Mouse (Mus musculus) spleen, postnatal 4 days (tissue): ENCODE data around the gene Pih1d1.
"Not testable (repeated sequence)": the region's sequence is repeated elsewhere in the genome, so short reads cannot be mapped to it uniquely, and the experiment has no call there.

Source experiments
- DNase-seq, 2 experiments: peaks; one replicate each; pipeline ENCODE4 v3.0.0; 2022; ENCODE audit warnings: low spot score in 2 of 2

Pih1d1 gene

DNA sequence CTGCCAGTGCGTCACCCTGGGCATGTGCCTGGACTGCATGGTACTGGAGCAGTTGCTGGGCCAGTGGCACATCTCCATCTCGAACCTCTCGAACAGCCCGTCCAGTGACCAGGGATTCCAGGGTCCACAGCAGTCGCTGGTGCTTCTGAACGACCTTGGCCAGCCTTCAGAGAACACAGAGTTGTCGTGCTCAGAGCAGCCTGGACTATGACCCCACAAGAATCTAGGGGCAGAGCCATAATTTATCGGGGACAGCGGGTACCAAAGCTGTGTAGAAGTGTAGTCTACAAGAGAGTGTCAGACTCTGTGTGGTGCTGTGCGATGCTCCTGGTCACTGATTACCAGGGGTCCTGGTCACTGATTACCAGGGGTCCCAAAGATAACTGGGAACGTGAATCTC lies 6.2 kb upstream of the Pih1d1 start:
- no peak for DNase-seq

DNA sequence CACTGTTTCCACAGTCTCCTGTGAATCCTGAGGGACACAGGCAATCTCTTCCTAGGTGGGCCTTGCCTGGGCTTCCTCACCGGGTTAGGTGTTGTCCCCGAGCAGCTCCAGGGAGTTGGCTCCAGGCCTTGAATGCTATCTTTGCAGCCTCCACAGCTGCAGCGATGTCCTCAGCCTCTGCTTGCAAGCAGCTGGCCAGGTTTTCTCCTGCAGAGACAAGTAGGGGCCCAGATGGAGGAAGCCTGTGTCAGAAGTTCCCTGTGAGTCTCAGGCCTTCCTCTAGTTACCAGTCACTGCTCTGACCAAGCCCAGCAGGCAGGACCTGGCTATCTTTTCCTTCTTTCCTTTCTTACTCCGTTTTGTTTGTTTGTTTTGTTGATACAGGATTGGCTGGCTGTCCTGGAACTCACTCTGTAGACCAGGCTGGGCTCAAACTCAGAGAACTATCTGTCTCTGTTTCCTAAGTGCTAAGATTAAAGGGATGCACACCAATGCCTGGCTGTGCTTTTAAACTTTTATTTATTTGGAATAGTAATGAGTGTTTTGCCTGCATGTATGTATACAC lies 5.5 kb upstream of the Pih1d1 start:
- DNase-seq, result no peak

DNA sequence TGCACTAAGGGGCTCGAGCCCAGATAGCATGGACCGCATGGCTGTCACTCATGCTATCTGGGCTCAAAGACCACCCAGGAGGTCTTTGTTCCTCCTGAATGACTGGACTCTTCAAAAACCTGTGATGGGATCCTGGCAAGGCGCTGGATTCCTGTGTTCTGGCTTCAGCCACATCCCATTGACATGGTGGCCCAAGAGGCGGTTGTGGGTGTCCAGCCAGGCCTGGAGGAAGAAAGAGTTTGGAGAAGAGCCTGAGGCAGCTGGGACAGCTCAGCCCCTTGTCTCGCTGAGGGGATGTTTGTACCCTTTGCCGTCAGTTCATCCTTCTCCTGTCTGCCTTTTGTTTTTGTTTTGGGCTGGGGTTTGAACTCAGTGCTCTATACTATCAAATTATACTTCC lies 4.6 kb upstream of the Pih1d1 start:
- no peak for DNase-seq

DNA sequence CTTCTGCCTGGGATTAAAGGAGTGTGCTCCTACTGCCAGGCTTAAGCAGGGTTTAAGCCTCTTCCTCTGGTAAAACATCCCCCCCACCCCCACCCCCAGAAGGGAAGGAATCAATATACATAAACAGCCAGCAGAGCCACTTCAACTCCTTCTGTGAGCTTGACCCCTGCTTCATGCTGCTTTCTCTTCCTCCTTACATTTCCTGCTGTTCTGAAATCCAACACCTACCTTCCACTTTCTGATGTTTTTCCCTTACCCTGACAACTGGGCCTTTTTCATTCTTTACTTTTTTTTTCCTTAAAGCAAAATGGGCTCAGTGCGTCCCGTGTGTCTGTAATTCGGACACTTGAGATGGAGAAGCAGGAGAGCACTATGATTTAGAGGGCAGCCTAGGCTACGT lies 3.8 kb upstream of the Pih1d1 start:
- no peak for DNase-seq

DNA sequence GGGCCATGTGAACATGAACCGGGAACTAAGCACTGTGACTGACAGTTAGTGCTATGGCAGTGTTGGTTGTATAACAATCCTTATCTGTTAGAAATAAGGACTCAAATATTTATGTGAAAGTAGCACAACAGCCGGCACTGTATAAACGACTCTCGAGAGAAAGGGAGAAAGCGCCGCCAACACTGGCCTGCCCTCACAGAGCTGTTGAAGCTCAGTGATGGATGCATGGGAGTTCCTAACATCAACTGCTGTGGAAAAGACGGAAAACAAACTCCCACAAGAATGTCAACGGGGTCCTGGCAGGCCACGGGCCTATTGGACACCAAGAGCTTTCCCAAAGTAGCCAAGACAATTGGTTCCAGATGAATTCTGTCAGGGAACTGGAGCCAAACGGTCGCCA lies 2.8 kb upstream of the Pih1d1 start:
- no peak for DNase-seq

DNA sequence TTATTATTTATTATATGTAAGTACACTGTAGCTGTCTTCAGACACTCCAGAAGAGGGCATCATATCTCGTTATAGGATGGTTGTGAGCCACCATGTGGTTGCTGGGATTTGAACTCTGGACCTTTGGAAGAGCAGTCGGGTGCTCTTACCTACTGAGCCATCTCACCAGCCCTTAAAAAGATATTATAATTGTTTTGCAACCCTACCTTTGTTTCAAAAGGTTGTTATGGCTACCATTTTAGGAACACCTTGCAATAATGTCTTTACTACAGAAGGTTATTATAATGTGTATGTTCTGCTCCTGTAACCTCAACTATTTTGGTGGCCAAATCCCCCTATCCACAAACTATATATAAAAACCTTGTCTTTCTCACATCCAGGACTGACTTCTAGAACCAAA lies 1.1 kb upstream of the Pih1d1 start:
- not testable (repeated sequence) for DNase-seq

DNA sequence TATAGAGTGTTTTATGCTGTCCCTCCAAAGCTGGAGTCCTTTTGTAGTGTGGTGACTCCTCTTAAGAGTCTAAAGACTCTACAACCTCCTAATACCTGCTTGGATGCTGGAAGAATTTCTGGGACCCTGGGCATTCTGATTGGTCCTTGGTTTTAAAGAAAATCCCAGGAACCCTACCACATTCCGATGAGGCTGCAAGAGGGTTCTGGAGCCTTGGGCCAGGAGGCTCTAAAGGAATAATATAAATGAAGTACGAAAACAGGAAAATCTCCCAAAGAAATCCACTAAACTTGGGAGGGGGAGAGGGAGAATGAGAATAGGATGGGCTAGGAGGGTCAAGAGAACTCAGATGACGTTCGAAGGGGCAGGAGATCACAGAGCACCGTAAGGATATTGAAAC lies 517 bp upstream of the Pih1d1 start:
- DNase-seq, result no peak

DNA sequence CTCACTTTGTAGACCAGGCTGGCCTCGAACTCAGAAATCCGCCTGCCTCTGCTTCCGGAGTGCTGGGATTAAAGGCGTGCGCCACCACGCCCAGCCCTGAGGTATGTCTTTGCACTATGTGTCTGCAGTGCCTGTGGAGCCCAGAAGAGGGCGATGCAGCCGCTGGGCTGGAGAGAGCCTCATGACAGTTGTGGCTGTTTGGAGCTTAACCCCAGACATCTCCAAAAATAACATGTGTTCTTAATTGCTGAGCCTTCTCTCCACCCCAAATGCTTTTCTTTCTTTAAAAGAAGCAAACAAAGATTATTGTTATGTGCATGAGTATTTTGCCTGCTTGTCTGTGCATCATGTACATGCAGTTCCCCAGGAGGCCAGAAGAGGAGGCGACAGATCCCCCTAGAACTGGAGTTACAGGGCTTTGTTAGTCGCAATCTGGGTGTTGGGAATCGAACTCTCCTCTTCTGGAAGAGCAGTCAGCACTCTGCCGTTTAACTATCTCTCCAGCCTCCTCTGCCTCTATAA lies 951 bp downstream of the Pih1d1 start:
- DNase-seq, result peak; percentile 69 to 82

DNA sequence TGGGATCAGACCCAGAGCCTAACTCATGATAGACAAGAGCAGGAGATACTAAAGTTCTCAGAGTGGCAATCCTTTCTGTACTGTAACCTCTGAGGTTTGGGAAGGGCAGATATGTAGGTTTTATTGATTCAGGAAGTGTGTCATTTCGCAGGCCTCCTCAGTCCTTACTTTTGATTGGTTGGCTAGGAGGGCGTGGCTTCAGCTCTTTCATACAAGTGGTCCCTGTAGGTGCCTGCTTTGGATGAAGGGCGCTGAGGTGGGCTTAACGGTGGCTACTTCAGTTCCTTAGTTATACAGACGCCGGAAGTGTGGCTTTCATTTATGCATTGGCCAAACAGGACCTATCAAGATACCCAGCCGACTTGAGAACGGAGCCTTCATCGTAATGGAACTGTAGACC lies 1.5 kb downstream of the Pih1d1 start:
- no peak for DNase-seq

DNA sequence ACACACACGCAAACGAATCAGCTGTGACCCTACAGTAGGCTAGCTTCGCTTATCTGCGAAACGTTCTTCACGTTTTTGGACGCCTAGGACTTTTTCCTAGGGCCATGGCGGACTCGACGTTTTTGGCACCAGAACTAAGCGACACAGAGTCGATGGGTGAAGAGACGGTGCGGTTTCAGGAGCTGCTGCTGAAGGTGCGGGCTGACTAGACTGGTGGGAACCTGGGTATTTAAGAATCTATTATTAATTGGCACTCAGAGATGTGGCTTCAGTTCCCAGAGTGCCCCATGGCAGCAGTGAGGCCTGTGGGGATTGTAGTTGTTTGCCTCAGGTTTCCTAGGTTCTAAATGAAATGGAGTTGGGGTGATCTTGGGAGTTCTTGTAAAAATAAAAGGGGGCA lies 2.1 kb downstream of the Pih1d1 start:
- DNase-seq, result no peak

DNA sequence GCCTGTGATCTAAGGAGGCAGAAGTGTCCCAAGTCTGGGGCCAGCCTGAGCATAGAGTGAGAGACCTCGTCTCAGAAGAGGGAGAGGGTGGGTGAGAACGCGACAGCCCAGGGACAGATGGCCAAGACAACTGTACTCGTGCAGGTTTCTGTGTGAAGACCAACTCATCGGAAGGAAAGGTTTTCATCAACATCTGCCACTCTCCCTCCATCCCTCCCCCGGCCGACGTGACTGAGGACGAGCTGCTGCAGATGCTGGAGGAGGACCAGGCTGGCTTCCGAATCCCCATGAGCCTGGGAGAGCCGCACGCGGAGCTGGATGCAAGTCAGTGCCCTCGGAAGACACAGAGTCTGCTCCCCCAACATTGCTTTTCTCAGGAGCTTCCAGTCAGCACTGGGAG lies 3.4 kb downstream of the Pih1d1 start:
- no peak for DNase-seq

DNA sequence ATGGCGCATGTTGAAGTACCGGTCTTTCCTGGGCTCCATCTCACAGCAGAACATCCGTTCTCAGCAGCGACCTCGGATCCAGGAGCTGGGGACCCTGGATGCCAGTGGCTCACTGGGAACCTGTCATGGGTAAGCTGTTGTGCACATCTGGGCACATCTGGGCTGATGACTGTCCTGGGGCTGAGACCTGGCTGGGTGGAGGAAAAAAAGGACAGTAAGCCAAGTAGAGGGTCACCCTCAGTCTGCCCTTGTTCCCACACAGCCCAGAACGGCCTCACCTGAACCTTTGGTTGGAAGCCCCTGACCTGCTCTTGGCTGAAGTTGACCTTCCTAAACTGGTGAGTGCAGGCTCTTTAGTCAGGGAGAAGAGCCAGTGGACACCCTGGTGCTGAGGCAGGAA lies 4.9 kb downstream of the Pih1d1 start:
- no peak for DNase-seq

DNA sequence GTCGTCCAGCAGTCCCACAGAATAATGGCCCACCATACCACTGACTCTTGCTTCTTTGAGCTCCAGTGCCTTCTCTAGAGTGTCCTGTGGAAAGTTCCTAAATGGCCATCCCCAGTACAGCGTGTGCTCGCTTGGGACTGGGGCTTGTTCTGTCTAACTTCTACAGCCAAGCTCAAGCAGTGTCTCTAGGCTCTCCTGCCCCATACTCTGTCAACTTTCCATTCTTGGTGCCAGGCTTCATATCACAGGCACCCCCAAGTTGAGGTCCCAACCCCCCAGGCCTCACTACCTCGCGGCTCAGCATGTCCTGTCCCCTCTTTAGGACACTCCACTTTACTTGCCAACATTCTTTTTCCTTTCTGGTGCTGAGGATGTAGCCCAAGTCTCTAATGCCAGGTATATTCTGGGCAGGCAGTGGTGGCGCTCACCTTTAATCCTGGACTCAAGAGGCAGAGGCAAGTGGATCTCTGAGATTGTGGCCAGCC lies 6.3 kb downstream of the Pih1d1 start:
- DNase-seq, result no peak

DNA sequence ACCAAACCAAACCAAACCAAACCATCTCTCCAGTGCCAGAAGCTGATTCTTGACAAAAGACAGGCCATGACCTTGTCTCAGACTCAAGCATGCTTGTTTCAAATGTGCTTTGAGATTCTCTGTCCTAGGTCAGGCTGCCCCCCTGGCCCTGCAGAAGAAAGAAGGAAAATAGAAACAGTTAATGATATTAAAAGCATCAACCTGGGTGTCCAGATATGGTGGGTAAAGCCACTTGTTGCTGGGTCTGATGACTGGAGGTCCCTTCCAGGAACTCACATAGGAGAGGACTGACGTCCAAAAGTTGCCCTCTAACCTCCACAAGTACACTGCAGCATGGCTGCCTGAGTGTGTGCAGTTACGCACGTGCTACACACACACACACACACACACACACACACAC lies 6.8 kb downstream of the Pih1d1 start:
- no peak for DNase-seq

DNA sequence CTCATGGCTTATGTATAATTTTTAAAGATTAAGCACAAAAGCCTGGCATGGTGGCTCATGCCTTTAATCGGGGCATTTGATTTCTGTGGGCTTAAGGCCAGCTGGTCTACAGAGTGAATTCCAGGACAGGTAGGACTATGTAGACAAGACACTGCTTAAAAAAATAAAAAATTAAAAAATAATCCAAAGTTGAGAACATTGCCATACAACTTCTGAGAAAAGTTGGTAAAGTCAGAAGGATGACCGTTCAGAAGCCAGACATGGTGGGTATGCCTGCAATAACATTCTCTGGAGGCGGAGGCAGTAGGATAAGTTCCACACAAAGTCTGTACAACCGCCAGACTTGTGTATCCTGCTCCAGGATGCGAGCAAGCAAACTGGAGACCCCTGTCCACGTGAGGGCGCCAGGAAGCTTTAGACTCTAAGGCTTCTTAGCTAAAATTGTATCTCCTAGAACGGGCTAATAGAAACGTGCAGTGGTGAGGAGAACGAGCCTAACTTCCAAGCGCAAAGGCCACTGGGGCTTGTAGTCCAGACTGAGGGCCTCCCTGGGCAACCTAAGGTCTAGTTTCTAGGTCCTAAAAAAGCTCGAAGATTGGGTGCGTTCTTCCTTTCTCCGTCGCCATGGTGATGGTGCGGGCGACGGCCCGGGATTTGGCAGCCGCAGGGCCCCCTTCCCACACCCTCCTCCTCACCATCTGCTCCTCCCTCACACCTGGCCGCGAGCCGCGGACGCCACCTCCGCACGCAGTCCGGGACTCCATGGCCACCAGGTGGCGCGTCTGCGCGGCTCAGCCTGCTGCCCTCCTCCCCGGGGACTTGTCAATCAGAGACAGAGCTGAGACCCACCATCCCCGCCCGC lies 7.7 kb downstream of the Pih1d1 start:
- DNase-seq, result peak; percentile 84 to 95

DNA sequence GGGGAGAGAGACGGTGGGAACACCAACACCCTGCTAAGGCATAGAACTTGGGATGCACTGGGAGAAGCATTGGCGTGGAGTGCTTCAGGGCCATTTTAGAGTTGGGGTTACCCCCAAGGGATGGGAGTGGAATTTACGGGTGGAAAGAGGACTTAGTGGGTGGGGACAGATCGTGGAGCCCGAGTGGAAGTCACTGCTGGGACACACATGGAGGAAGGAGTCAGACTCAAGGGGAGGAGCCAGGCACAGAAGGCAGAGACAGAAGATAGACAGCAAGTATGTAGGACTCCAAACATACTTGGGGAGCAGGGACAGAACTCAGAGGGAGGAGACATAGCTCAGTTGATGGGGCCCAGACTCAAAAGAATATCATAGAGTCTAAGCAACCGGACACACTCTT lies 8.4 kb downstream of the Pih1d1 start:
- no peak for DNase-seq

DNA sequence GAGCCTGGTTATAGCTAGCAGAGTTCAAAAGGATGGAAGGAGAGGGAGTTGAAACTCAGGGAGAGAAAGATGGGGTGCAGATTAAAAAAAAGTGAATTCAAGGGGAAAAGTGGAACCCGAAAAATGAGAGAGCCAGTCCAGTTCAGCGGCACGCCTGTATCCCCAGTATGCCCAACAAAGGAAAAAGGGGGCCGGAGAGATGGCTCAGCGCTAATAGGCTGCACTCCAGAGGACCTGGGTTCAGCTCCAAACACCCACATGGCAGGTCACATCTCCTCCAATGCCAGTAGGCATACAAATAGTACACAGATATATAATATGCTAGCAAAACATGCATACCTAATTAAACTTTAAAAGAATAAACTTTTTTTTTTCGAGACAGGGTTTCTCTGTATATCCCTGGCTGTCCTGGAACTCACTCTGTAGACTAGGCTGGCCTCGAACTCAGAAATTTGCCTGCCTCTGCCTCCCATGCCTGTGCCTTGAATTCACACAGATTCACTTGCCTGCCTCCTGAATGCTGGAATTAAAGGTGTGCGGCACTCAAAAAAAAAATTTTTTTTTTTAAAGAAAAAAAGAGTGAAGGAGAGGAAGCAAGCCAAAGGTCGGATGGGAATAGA lies 9.0 kb downstream of the Pih1d1 start:
- no peak for DNase-seq

DNA sequence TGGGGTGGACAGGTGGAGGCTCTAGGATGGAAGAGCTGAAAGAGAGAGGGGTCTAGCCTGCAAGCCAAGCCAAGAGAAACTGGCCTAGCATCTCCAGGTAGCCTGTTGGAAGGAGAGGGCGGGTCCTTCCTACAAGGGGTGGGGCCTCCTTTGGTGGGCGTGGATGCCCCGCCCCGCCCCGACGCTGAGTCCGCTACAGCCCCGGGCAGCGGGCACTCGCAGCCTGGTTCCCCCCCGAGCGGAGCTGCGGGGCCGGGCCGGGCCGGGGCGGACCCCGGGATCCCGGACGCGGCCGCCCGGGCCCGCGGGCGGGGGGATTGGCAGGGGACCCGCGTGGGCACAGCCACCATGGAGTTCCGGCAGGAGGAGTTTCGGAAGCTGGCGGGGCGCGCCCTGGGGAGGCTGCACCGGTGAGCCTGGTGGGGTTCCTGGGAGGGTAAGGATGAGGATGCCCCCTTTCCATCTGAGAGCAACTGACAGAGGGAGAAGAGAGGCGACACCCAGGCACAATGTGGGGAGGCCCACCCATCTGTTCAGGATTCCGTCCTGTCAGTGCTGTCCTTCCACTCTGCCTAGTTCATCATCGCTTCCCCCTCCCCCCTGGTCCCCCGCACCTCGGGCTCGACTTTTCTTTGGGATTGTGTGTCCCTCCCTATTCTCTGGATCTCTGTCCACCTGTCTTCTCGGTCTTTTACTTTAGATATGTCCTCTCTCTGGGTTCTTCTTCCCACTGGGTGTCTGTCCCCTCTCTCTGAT lies 9.8 kb downstream of the Pih1d1 start, which contains the start of gene Slc17a7:
Slc17a7 (plus strand) TSS at position 215 of the 756 bp plus-strand sequence.
- DNase-seq, result no peak

DNA sequence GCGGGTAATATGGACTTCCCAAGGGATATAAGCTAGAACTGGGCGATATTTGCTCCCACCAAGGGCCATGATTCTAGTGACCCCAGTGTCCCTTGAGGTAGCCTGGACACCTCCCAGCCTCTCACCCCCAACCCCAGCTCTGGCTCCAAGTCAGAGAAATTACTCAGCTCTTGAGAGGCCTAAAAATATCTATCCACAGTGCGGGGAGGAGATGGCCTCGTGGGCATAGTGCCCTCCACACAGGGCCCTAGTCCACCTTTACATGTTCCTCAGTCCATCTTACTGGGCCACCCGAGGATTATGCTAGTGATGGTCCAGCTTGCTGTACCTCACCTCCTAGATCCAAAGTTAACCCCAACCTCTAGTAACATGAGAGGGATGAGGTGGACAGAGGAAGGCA lies 10.7 kb downstream of the Pih1d1 start:
- no peak for DNase-seq

DNA sequence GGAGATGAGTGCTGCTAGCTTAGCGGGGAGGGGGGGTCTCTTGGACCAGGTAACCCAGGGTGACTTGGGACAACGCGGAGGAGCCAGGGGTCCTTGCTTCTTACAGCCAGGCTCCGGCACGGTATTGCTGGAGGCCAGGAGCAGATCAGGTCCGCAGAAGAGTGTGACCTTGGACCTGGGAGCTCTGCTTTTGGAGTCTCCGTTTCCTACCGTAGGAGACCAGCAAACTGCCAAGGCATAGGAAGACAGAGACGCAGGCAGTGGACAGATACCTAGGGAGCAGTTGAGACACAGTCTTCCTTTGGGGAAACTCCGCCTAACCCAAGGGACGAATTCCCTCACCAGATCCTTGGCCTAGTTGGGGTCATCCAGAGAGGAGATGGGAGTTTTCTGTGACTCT lies 11.6 kb downstream of the Pih1d1 start:
- DNase-seq, result no peak

DNA sequence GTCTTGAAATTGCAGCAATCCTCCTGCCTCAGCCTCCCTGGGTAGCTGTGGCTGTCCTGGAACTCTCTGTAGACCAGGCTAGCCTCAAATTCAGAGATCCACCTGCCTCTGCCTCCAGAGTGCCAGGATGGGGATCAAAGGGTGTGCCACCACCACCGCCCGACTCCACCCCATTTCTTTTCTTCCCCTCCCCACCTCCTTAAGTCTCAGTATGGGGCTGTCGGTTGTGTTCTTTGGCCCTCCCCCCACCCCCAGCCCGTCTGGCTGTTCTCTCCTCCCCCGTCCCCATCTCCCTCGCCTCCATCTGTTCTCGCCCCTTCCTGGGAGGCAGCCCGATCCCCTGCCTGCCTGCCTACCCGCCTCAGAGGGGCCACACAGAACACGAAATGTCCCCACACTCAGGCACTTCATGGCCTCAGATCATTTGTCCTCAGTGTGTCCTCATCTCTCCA lies 12.9 kb downstream of the Pih1d1 start:
- no peak for DNase-seq
